Mouse (Mus musculus): ENCODE data around the gene Adh1.

DNA sequence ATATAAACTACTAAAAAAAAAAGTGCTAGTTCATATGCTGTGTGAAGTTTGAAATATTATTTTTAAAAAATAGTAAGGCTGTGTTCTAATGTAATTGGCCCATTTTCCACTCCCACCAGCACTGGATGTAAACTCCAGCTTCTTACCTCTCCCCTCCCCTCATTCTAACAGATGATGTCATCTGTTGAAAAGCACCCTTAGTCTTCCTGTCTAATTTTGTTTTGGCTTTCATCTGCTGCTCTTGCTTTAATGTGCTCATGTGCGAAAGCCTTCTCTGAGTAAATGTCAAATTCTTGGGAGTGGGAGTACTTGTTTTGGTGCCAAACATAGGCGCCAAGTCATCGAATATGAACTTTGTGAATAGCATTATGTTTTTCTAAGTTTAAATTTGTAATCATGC lies 3.9 kb downstream of the Adh1 start:
- TF ChIP-seq MAX (IDR thresholded peaks at IDR 0.05; ENCODE audit: low read depth), result no peak
- no peak for TF ChIP-seq MYOD1 (IDR thresholded peaks at IDR 0.05; ENCODE audit: control insufficient read depth in 1 of 3, insufficient read length in 2 of 3, low read depth in 2 of 3)
- TF ChIP-seq POLR2A (IDR thresholded peaks at IDR 0.05; ENCODE audit: insufficient read length, low read depth), result no peak
- TF ChIP-seq TCF12 (IDR thresholded peaks at IDR 0.05; ENCODE audit: insufficient read depth, poor library complexity, severe bottlenecking), result no peak
- TF ChIP-seq POLR2AphosphoS2 (IDR thresholded peaks at IDR 0.05; ENCODE audit: insufficient read length, low read depth), result no peak

Data from myocyte (in vitro differentiated cells).